Mouse (Mus musculus) forebrain, embryonic 14.5 days (tissue): ENCODE results near the gene 1700001C02Rik. TPM values are rescaled to one million over a fixed set of nuclear protein-coding genes. Genes with fewer than 3 reads are reported as not detected.

Experiments
- ATAC-seq: fragments of 200-750 bp; cut with Nextera tagmentation; 2 replicates; pipeline ENCODE4 v1.8.0; 2017; ENCODE audit warnings: mild to moderate bottlenecking, moderate library complexity
- DNase-seq: peaks from one replicate; pipeline ENCODE4 v3.0.0-alpha.2; 2015; ENCODE audit warnings: low spot score
- H3K27ac ChIP-seq: fragments of 300-500 bp; sonication (generic); 2 replicates; pipeline ENCODE4 v1.5.1; 2014; ENCODE audit warnings: low read depth, mild to moderate bottlenecking, control low read depth, low read length, moderate library complexity
- H3K27me3 ChIP-seq: fragments of 300-500 bp; sonication (generic); replicated peaks from 2 replicates; pipeline ENCODE4 v1.6.1; 2014; ENCODE audit warnings: low read length, control low read depth, mixed read lengths; ENCODE audit not compliant: control insufficient read depth, insufficient read depth
- H3K36me3 ChIP-seq: fragments of 300-500 bp; sonication (generic); 2 replicates; pipeline ENCODE4 v1.6.1; 2014; ENCODE audit warnings: low read length, control low read depth; ENCODE audit not compliant: control insufficient read depth, insufficient read depth
- H3K4me1 ChIP-seq: fragments of 300-500 bp; sonication (generic); 2 replicates; pipeline ENCODE4 v1.6.1; 2014; ENCODE audit warnings: antibody characterized with exemption, low read length, control low read depth; ENCODE audit not compliant: control insufficient read depth, insufficient read depth
- H3K4me2 ChIP-seq: fragments of 300-500 bp; sonication (generic); 2 replicates; pipeline ENCODE4 v1.6.1; 2014; ENCODE audit warnings: mild to moderate bottlenecking, control low read depth, low read length
- H3K4me3 ChIP-seq: fragments of 300-500 bp; sonication (generic); 2 replicates; pipeline ENCODE4 v1.5.1; 2014; ENCODE audit warnings: low read depth, low read length, control low read depth
- H3K9ac ChIP-seq: fragments of 300-500 bp; sonication (generic); 2 replicates; pipeline ENCODE4 v1.6.1; 2014; ENCODE audit warnings: mild to moderate bottlenecking, low read length, control low read depth, moderate library complexity
- H3K9me3 ChIP-seq: fragments of 300-500 bp; sonication (generic); replicated peaks from 2 replicates; pipeline ENCODE4 v1.6.1; 2016; ENCODE audit warnings: low read length, control low read depth, mixed read lengths; ENCODE audit not compliant: control insufficient read depth
- WGBS: fragments of 180-500 bp; shearing (Covaris S2); extraction: QIAGEN DNeasy Blood & Tissue Kit; methylation state at CpG from one replicate; pipeline ENCODE4 v1.1.7; 2014; 5-methylcytosine and 5-hydroxymethylcytosine counted together
- polyA plus RNA-seq: library from polyadenylated mRNA; unstranded; fragments of >200 nt; fragmentation: Nextera tagmentation; extraction: Ambion mirVana; gene quantifications from 2 replicates; pipeline ENCODE4 v1.2.1, GENCODE M21; 2014

1700001C02Rik gene
- polyA plus RNA-seq, 1 experiment from 2014 or later, result 1.4 TPM

DNA sequence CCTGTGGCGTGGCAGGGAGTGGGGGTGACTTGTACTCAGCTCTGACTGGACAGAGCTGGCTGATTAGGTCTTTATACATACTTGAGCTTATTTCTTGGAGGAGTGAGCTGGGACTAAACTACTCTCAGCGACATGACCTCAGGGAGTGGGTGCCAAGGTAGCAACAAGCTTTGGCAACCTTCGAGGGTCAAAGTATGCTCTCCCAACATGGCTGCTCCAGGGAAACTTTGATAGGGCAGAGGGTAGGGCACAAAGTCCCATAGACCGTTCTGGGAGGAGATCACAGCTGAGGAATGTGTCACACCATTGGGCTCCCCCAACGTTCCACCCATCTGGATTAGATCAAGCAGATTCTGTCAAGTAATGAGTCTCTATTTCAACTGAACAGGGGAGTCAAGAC lies 18.7 kb downstream of the 1700001C02Rik start:
- Histone ChIP-seq H3K27me3 (no peaks in the 10 kb centered on the region), H3K9ac (no peak overlapping the region), H3K4me2 (no peak overlapping the region), H3K4me3 (no peak overlapping the region), H3K9me3 (no peaks in the 10 kb centered on the region), H3K36me3 (no peaks in the 10 kb centered on the region), H3K4me1 (no peaks in the 10 kb centered on the region), H3K27ac (no peak overlapping the region)
- ATAC-seq (no peak), DNase-seq (no peak)
- WGBS, result 81% methylated on average over 5 of the region's 5 CpGs

DNA sequence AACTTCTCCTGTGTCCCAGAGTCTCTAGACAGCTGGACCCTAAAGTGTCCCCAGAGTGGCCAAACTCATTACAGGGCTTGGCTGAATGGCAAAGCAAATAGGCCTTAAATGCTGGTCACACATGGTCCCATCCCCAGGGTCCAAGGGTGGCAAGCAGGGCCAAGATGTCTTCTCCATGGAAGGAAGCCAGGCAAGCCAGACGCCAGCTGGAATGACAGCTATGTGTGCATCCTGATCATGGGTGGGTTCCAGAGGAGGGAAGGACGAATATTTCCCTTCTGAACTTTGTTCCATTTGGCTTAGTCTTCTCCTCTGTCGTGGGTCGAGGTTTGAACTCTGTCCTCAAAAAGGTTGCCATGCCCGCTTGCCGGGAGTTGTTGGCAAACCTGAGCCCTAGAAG lies 19.3 kb downstream of the 1700001C02Rik start:
- no peaks in the 10 kb centered on the region for H3K36me3 ChIP-seq
- no peaks in the 10 kb centered on the region for H3K4me1 ChIP-seq
- no peak overlapping the region for H3K4me3 ChIP-seq
- H3K9me3 ChIP-seq, result no peaks in the 10 kb centered on the region
- H3K4me2 ChIP-seq, result no peak overlapping the region
- H3K27ac ChIP-seq, result no peak overlapping the region
- DNase-seq (no peak), ATAC-seq (no peak)
- H3K27me3 ChIP-seq, result no peaks in the 10 kb centered on the region
- no peak overlapping the region for H3K9ac ChIP-seq
- 85% methylated on average over 6 of the region's 6 CpGs for WGBS

DNA sequence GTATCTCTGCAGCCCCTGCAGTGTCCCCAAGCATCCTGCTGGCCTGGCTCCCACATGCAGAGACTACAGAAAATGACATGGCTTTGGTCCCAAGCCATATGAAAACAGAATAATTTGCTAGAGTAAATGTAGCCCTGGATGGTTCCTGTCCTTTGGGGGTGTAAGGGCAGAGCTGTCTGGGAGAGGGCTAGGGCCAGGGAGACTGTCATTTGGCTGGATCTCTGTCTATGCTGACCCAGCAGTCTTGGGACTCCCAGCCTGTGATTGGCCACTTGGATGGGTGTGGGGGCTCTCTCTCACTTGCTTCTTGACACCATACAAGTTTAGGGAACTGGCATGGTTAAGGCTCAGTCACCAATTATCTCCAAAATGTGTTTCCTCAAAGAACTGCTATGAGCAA lies 24.4 kb downstream of the 1700001C02Rik start:
- no peaks in the 10 kb centered on the region for H3K36me3 ChIP-seq
- H3K4me1 ChIP-seq, result no peaks in the 10 kb centered on the region
- no peaks in the 10 kb centered on the region for H3K27me3 ChIP-seq
- H3K4me2 ChIP-seq, result no peak overlapping the region
- H3K9ac ChIP-seq, result no peak overlapping the region
- no peak for ATAC-seq
- no peak for DNase-seq
- no peak overlapping the region for H3K4me3 ChIP-seq
- no peak overlapping the region for H3K27ac ChIP-seq
- H3K9me3 ChIP-seq, result no peaks in the 10 kb centered on the region

DNA sequence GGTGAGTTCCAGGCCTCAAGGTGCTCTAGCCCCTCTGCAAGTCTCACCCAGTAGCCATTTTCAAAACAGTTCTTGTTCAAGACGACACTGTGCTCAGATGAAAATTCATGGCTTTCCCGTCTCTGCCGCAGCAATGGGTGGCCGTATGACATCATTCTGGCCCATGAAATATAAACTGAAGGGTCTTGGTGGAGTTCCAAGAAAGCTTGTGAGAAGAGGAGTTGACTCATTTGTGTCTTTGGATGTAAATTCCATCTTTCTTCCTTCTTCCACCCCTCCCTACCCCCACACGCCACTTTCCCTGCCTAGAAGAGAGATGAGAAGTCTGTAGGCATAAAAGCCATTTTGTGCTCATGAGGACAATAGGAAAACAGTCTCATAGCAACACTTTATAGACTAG lies 25.0 kb downstream of the 1700001C02Rik start:
- DNase-seq, result no peak
- WGBS, result 86% methylated on average over 5 of the region's 5 CpGs

DNA sequence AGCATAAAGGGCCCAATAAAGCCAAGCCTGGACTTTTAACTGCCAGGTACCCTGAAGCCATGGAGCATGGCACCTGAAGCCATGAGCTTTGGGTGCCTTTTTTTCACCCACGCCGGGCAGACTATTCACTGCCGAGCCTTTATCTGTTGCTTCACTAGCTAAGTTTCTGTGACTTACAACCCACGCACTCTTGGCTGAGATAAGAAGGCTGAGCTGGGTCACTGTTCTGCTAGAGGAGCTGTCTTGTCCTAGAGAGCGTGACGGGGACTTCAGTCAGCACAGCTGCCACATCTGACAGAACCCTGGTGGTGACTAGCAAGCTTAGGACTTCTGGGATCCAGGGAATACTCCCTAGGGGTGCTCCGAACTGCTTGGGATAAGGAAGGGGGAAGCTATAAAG lies 27.9 kb downstream of the 1700001C02Rik start:
- Histone ChIP-seq H3K9ac (no peak overlapping the region), H3K9me3 (no peaks in the 10 kb centered on the region), H3K4me3 (no peak overlapping the region), H3K36me3 (no peaks in the 10 kb centered on the region), H3K27ac (no peak overlapping the region), H3K4me2 (no peak overlapping the region), H3K4me1 (no peaks in the 10 kb centered on the region), H3K27me3 (no peaks in the 10 kb centered on the region)
- DNase-seq, result no peak
- 82% methylated on average over 7 of the region's 7 CpGs for WGBS
- no peak for ATAC-seq

More for the DNA sequence above, 25.0 kb downstream of the 1700001C02Rik start:
- H3K4me1 ChIP-seq, result no peaks in the 10 kb centered on the region
- H3K36me3 ChIP-seq, result no peaks in the 10 kb centered on the region
- H3K27ac ChIP-seq, result no peak overlapping the region
- no peak for ATAC-seq
- H3K4me2 ChIP-seq, result no peak overlapping the region
- H3K9me3 ChIP-seq, result no peaks in the 10 kb centered on the region
- H3K27me3 ChIP-seq, result no peaks in the 10 kb centered on the region
- H3K9ac ChIP-seq, result no peak overlapping the region
- no peak overlapping the region for H3K4me3 ChIP-seq

DNA sequence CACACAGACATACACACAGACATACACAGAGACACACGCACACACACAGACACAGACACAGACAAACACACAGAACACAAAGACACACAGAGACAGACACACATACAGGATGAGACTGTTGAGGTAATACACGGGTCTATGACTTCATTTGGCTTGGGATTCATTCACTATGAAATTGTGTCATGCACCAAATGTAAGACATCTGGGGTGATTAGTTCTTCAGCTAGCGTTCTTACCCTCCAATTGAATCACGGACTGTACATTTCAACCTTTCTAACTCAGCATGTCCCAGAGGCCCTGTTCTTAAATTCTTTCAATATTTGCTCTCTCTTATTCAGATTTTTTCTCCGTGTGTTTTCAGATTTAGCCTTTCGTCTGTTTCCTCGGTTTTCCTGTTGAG lies 28.8 kb downstream of the 1700001C02Rik start:
- no peak overlapping the region for H3K27ac ChIP-seq
- DNase-seq, result no peak
- ATAC-seq, result no peak
- H3K9me3 ChIP-seq, result no peaks in the 10 kb centered on the region
- no peak overlapping the region for H3K4me3 ChIP-seq
- no peaks in the 10 kb centered on the region for H3K27me3 ChIP-seq
- H3K36me3 ChIP-seq, result no peaks in the 10 kb centered on the region
- 90% methylated on average over 7 of the region's 7 CpGs for WGBS
- no peak overlapping the region for H3K9ac ChIP-seq
- H3K4me1 ChIP-seq, result no peaks in the 10 kb centered on the region
- H3K4me2 ChIP-seq, result no peak overlapping the region

DNA sequence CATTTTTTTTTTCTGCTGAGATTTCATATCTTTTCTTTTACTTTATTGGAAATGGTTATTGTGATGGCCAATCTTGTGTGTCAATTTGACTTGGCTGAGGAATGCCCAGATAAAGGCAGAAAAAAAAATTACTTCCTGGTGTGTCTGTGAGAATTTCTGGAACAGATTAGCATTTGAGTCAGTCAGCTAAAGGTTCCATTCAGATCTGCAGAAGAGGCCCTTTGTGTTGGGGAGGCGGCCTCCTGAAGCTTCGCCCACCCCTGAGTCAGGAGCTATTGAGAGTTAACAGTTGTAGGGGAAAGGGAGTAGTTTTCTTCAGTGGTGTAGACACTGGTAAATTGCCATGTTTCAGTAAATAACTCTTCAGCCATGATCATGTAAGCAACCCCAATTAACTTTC lies 29.4 kb downstream of the 1700001C02Rik start:
- ATAC-seq, result no peak
- no peaks in the 10 kb centered on the region for H3K36me3 ChIP-seq
- H3K9me3 ChIP-seq, result no peaks in the 10 kb centered on the region
- H3K4me2 ChIP-seq, result no peak overlapping the region
- no peak overlapping the region for H3K4me3 ChIP-seq
- 44% methylated on average over 2 of the region's 2 CpGs for WGBS
- H3K27me3 ChIP-seq, result no peaks in the 10 kb centered on the region
- no peak for DNase-seq
- H3K4me1 ChIP-seq, result no peaks in the 10 kb centered on the region
- H3K27ac ChIP-seq, result no peak overlapping the region
- H3K9ac ChIP-seq, result no peak overlapping the region

DNA sequence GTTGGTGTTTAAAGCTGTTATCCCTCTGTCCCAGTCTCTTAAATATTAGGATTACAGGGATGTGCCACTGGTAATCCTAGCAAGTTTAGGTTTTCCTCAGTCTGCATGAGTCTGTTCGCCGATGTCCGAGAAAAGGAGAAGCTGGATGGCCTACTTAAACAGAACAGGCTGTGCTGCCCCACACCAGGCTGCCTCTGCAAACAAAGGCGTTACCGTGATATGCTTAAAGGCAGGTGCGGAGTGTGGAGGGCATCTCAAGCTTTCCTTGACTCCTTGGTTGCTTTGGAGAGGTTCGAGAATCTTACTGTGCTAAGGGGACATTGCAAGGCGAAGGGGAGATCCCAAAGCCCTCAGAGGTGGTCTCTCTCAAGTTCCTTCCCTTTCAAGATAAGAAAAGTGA lies 31.0 kb downstream of the 1700001C02Rik start:
- Histone ChIP-seq H3K36me3 (no peaks in the 10 kb centered on the region), H3K4me3 (no peak overlapping the region), H3K9ac (no peak overlapping the region), H3K27me3 (no peaks in the 10 kb centered on the region), H3K27ac (no peak overlapping the region), H3K4me1 (no peaks in the 10 kb centered on the region), H3K4me2 (no peak overlapping the region), H3K9me3 (no peaks in the 10 kb centered on the region)
- WGBS, result 92% methylated on average over 8 of the region's 8 CpGs
- no peak for DNase-seq
- ATAC-seq, result no peak

DNA sequence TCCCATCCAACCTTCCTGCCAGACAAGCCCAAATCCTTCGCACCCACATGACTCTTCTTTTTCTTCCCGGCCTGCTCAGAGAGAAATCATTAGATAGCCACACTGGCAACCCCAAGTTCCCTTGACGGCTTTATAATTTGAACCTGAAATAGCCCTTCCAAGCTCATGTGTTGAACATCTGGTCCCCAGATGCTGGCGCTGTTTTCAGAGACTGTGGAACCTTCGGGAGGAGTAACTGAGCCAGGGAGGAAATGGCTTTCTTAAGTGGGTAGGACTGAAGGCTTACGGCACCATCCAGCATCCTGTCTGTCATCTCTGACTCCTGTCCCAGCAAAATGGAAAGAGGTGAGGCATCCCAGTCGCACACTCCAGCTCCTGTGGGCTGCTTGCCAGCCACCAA lies 31.5 kb downstream of the 1700001C02Rik start:
- WGBS, result 78% methylated on average over 7 of the region's 7 CpGs

DNA sequence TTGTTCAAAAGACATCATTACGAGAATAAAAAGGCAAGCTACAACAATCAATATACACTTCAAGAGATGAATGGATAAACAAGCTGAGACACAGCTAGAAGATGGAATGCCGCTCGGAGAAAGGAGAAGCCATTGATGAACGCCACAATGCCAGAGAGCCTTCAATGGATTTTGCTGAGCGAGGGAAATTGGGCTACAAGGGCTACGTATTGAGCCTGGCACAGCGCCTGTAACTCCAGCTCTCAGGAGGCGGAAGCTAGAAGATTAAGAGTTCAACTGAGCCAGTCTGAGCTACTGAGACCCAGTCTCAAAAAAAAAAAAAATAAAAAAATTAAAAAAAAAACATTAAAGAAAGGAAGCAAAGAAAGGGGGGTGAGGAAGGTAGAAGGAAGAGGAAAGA lies 47.3 kb downstream of the 1700001C02Rik start:
- ATAC-seq, result no peak
- no peaks in the 10 kb centered on the region for H3K27me3 ChIP-seq
- WGBS, result 43% methylated on average over 8 of the region's 8 CpGs
- no peak overlapping the region for H3K27ac ChIP-seq
- H3K4me2 ChIP-seq, result no peak overlapping the region
- no peak overlapping the region for H3K4me3 ChIP-seq
- H3K9ac ChIP-seq, result no peak overlapping the region
- no peaks in the 10 kb centered on the region for H3K9me3 ChIP-seq
- no peaks in the 10 kb centered on the region for H3K36me3 ChIP-seq
- H3K4me1 ChIP-seq, result no peaks in the 10 kb centered on the region
- peak; percentile 57 for DNase-seq

More for the DNA sequence above, 31.5 kb downstream of the 1700001C02Rik start:
- H3K9ac ChIP-seq, result no peak overlapping the region
- H3K27me3 ChIP-seq, result no peaks in the 10 kb centered on the region
- DNase-seq (no peak), ATAC-seq (no peak)
- no peaks in the 10 kb centered on the region for H3K4me1 ChIP-seq
- no peaks in the 10 kb centered on the region for H3K36me3 ChIP-seq
- no peak overlapping the region for H3K4me2 ChIP-seq
- no peak overlapping the region for H3K4me3 ChIP-seq
- no peaks in the 10 kb centered on the region for H3K9me3 ChIP-seq
- H3K27ac ChIP-seq, result no peak overlapping the region
